Mouse (Mus musculus) ES-CJ7 (cell line): ENCODE data around the gene Vmn2r77.

Source experiments
- DNase-seq: peaks from one replicate; pipeline ENCODE4 v3.0.0; 2011; ENCODE audit warnings: low read depth, low spot score

Vmn2r77 gene

DNA sequence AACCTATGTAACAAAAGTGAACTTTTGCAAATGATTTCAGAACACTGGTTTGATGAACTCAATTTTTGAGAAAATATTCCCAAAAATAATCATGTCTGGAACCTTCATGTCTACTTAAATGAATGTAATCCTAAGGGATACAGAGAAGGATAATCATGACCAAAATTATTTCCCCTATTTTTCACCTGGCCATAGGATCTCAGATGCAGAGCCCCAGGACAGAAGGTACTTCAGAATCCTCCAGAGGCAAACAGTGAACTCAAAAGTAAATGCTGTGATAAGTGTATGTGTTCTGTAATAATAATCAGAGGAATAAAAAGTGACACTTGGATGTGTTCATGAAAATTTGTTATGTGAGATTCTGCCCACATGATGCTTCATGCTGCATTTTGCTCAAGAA lies at the start of gene Vmn2r77:
Vmn2r77 (plus strand) TSS at position 301 of the 400 bp plus-strand sequence.
- DNase-seq: no peak

GRCm38 (mm10) chr7:86760751-86761150 lies 34.1 kb upstream of the Vmn2r77 start:
- DNase-seq: no peak

DNA sequence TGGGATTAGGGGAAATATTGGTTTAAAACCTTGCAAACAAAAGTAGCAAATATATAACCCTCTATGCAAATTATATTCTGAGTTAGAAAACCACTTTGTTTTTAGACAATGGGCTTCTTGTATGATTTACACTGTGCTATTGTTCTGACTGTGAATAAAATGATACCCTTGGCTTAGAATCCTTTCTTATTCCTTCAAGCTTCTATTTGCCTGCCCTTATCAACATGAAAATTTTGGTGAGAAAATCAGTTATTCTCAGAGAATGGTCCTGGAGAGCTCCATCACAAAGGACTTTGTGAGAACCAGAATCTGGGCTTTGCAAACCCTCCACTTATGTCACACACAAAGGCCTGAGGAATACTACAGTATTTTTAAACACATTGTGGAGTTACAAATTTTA lies 30.2 kb upstream of the Vmn2r77 start:
- DNase-seq: no peak

GRCm38 (mm10) chr7:86771621-86772020 lies 23.2 kb upstream of the Vmn2r77 start:
- no peak for DNase-seq

GRCm38 (mm10) chr7:86775617-86776325 lies 19.1 kb upstream of the Vmn2r77 start, which contains the start of gene Folh1:
Folh1 (minus strand) TSS chr7:86775943.
- DNase-seq: peak; percentile 27

GRCm38 (mm10) chr7:86815241-86815640 lies 20.4 kb downstream of the Vmn2r77 start:
- DNase-seq: peak; percentile 38

DNA sequence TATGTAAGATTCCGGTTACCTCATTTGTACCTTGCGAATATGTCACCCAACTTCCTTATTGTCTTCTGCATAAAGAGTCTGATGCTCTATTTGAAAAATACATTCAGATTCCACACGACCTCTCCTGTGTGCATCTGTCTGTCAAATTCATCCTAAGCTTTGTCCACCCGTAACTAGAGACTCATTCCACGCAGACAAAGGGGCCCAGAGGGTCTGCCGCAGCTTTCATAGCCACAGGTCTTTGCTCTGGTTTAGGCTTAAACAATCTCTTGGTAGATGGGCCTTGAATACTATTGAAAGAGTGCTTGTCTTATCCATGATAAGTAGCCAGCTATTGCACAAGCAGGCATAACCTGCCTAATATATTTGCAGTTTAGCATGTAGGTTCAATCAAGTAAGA lies 20.9 kb downstream of the Vmn2r77 start:
- peak; percentile 23 for DNase-seq

DNA sequence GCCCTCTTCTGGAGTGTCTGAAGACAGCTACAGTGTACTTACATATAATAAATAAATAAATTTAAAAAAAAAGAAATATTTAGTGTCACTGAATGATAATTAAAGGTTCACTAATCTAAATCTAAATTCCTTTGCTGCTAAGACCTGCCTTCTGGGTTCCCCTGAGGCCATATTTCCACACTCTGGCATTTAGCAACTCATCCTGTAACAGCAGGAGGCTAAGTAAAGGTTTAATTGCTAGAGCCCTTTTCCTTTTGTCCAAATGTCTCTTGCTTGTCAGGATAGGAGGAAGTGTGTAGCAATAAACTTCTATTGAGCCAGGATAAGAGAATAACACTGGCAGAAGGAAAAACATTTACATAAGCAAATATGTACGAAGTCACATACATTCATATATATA lies 21.6 kb downstream of the Vmn2r77 start:
- DNase-seq: peak; percentile 31
